Mouse (Mus musculus) lung, adult 18-20 months (tissue): ENCODE measurements at regions not wholly inside any gene's neighbourhood (a gene's known extent, or its start where the extent isn't known, plus 50 kb on each side); places are given as distances from the start of the nearest gene placed in this dataset.
"Not testable (repeated sequence)": the region's sequence is repeated elsewhere in the genome, so short reads cannot be mapped to it uniquely, and the experiment has no call there.

Source experiments
- DNase-seq, 2 experiments: peaks; one replicate each; pipeline ENCODE4 v3.0.0; 2022; ENCODE audit warnings: mixed read lengths in 2 of 2

DNA sequence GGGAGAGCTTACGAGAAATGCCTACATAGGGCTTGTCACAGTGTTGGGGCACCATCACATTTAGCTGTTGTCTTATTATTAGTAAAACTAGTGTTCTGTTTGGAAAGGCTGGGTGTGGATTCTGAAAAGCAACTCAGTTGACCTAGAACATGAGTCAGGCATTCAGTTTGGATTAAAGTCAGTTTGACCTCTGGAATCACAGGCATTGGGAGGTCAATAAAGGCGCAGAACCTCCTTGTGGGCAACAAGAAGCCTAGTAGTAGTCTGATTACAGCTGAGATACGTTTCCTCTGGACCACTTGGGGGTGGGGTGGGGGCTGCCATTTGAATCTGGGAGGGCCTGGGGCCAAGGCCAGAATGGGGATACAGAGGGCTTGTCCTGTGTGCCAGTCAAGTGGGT lies 52.1 kb upstream of the Map3k1 start:
- DNase-seq: no peak

DNA sequence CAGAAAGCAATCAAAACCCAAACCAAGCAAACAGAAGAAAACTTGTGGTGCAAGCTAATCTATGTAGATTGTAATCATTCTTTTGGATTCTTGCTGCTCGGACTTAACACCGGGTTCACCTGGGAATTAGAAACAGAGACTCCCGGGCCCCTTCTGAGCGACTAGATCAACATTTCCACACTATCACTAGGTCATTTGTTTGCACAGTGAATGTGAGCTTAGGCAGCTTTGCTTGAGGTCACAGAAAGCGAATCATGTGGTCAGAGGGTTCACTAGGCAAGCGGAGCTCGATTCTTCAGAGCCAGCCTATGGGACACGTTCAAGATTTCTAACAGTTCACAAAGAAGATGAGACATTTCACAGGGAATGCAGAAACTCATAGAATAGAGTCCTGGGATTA lies 53.5 kb upstream of the Map3k1 start:
- peak in 1 of 2 experiments; percentile 25 for DNase-seq

DNA sequence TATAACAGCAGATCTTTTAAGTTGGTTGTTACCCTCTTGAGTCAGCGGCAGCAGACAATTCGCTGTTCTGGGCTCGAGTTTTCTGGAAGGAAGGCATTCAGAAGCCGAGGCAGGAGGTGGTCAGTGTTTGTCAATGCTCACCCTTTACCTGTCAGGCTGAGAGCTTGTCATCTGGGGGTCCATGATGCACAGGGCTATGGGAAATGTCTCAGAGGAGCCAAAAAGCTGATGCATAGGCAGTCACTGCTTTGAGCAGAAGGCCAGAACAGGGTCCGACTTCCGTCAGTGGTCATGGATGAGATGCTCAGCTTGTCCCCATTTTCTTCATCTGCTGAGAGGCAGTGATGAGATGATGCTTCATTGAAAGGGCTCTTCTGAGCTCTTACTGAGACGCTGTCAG lies 57.2 kb upstream of the Map3k1 start:
- no peak for DNase-seq

DNA sequence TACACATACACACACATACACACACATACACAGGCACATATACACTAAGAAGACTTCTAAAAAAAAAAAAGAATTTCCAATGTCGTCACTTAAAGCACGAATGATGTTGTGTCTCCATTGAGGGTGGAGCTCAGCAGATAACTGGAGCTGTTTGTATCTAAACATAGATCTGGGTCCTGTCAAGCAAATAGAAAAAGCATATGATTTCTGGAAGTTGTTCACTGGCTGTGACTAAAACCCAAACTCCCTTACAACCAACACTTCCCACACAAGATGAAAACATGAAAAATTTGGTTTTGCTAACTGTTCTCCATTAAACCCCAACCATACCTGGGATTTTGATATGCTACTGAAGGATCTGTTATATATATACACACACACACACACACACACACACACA lies 58.5 kb upstream of the Map3k1 start:
- DNase-seq: no peak

DNA sequence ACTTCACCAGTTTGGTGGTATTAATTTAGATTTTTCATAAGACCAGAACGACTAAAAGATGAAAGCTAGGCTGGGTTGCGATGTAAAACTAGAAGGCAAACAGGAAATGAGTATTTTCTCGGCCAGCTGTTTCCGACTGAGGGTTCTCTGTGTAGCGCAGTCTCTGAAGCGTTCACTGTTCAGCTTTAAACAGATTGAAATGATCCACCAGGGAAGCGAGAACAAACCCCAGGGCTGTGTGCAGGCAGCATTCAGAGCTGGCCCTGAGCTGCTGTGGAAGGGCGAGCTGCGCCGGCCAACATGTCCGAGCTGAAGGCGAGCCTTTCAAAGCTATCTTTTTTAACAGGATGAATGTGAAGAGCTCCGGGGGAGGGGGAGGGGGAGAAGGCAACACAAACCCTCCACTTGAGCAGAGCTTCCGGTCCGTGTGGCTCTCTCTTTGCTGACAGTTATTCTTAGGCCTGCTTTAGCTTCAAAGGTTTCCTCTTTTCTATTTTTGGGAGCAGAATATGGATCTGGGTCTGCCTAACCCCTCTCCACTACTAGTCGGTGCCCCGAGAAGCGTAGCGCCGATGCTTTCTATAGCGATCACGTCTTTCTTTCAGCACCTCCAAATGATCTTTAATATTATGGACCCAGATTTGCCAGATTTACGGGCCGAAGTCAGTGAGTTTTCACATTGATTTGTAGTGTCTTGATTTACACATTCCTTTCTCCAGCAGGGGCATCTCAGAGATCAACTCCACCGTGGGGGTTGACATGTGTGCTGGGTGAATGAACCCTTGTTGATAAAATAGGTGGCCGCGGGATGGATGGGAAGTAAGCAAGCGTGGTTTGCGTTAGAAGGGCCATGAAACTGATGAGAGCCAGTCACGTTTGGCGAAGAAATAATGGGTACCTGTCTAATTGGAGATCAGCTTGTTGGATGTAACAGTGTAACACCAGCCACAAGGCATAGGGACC lies 59.3 kb upstream of the Map3k1 start:
- peak; percentile 22 to 25 for DNase-seq

DNA sequence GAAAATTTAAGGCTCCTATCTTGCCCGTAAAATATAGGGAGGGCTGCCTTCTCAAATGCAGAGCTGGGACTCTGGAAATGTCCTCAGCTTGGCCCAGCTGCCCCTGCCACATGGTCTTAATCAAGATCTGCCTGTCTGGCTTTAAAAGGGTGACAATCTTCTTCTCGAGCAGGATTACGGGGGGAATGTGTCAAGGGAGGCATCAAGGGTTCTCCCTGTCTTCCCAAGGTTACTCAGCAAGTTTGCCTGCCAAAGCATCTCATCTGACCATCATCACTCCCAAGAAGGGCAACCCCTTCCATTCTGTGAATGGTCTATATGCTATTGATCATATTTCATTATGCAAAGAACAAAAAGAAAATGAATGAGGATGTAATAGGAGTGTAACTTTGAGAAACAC lies 60.2 kb upstream of the Map3k1 start:
- no peak for DNase-seq

DNA sequence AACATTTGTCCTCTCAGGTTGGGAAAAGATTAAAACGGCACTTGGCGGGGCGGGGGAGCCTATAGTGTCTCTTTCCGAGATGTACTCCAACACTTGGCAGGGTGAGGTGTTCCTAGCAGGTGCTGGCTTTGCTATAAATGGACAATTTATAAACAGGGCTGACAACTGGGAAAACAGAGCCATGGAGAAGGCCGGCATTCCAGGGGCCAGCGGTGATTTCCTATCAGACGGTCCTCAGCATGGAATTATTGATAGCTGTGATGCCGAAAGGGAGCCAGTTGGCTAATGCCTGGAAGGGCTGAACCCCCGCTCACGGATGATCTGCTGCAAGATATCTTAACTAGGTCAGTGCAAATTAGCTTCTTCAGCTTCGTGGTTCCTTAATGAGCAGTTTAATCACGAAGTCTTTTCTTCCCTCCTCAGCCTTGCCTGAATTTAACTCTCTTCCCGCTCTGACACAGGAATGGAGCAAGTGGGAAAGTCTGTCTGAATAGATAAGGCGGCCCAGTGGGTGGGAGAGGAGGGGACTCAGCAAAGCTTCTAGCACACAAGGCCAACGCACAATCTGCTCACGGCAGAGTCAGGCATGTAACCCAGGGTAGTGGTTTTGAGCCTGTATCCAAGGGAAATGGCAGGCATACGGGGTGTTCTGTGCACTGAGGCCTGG lies 61.1 kb upstream of the Map3k1 start:
- DNase-seq: no peak

DNA sequence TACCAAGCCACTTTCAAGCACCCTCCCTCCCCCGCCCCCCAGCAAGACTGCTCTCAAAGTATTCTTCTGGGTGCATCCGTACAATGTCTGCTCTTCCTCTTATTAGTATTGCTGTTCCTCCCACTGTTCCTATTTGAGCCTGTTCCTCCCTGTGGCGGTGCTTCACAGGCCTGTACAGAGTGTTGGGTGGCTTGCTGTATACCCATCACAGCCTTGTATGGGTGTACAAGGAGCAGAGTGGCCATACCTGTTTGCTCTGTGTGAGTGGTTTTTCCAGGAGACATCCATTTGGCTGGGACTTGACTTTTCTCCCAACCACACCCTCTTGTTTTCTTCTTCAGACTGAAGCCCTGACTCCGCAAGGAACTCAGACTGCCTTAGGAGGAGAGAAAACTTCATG lies 61.7 kb upstream of the Map3k1 start:
- no peak for DNase-seq

DNA sequence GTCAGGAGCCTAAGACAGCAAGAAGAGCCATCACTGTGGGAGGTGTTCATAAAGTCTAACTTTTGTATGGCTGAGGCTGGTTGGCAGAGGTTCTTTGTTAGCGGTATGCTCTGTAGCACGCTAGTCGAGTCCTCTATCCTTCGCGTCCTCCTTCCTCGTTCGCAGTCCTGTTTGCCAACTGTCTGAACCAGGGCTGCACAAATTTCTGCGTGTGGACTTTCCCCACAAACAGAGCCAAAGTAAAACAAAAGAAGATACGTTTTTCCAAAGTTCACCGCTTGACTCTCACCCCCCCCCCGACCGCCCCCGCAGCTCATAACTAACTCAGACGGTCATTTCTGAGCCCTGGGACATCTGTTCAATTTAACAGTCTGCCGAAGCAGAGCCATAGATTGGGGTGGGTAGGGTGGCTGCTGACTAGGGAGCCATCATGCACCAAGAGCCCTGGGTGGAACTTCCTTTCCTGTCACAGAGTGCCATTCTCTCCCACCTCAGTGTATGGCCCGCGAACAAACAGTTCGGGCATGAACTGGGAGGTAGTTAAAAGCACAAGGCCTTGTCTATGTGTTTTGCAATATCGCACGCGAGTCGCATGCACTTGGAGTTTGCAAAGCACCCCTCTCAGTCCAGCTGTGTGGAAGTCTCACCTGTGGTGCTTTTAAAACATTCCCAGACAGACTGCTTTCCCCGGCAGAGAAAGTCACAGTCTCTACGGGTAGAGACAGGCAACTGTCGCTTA lies 63.0 kb upstream of the Map3k1 start:
- no peak for DNase-seq

DNA sequence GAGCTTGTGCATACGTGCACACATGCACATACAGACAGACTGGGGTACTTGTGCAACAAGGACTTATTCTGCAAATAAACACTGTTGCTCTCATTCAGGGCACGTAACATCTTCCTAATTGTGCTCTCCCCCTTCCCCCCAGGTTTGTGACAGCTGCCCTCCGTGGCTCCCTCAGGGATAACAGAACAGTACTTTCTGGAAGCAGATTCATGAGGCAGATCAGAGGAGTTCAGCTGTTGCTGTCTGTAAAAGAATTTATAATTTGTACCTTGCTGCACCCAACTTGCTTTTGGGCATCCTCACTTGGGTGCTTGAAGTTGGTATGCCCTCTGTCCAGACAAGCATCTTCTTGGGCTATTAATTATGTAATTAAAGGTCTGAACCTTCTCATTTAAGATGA lies 65.5 kb upstream of the Map3k1 start:
- no peak for DNase-seq

DNA sequence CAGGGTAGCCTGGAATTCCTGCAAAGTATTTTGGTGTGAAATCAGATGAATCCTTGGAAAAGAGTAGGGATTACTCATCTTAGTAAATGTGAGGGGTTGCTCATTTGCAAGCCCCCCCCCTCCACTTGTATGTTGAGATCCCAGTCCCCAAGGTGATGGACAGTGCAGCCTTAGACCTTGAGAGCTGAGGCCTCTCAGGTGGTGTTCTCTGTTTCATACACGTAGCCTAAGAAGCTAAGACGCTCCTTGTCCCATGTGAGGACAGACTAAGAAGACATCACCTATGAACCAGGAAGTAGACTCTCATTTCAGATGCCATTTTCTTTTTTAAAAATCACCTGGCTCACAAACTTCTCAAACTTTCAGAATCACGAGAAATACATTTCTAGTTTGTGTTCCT lies 67.6 kb upstream of the Map3k1 start:
- DNase-seq: no peak

DNA sequence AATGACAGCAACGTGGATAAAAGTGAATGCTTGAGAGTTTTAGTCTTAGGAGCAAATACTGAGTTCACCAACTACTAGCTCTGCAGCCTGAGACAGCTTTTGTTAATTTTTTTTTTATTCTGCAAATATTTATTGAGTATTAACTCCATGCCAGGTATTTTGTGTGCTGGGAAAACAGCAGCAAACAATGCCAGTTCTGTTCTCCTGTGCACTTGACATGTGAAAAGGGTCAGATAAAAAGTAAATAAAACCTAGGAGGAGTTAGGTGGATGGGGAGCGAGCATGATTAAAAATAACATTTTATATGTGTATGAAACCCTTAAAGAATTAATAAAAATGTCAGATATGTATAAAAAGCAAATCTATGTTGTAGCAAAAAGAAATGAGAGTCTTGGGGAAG lies 68.1 kb upstream of the Map3k1 start:
- peak in 1 of 2 experiments; percentile 18 for DNase-seq

DNA sequence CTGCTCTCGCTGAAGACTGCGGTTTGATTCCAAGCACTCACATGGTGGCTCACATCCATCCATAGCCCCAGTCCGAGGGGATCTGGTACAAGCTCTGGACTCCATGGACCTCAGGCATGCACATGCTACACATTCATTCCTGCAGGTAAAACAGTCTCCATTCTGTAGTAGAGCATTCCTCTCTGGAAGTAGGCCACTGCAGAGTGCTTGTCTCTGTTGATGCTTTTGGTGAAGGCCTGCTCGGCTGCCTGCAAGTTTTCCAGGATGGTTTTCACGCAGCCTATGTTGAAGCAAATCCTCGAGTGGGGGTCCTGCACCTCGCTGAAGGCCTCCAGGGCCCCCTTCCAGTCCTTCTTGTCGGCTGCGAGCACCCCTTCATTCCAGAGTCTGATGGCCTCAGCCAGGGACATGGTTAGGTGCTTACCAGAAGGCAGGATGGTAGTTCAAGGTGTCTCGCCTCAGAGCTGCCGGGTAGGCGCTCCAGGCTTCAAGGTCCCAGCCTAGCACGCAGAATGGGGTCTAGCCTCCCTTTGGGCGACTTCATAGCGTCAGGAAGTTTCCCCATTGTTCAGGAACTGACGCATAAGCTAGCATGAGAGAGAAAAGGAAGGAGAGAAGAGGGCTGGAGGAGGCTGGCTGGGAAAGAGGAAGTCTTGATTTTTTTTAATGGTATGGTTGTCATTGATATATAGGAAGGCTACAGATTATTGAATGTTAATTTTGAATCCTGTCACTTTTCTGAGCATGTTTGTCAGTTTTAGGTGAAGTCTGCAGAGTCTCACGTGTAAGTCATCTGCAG lies 75.2 kb upstream of the Map3k1 start:
- not testable (repeated sequence) for DNase-seq

DNA sequence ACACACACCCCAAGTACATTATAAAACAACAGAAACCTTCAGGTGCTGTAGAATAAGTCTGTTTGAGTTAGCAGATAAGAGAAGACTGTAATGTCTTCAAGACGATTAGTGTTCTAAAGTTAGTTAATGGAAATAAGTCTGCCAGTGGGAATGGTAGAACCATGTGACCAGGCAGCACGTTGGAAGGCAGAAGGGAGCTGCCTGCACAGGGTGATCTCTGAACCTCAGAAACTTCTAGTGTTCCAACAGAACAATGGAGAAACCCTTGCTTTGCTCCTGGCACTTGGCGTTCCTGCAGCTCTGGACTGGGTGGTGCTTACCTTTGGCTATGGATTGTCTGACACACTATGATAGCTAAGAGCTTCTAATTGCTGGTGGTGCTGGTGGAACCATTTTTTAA lies 82.0 kb upstream of the Map3k1 start:
- no peak for DNase-seq

DNA sequence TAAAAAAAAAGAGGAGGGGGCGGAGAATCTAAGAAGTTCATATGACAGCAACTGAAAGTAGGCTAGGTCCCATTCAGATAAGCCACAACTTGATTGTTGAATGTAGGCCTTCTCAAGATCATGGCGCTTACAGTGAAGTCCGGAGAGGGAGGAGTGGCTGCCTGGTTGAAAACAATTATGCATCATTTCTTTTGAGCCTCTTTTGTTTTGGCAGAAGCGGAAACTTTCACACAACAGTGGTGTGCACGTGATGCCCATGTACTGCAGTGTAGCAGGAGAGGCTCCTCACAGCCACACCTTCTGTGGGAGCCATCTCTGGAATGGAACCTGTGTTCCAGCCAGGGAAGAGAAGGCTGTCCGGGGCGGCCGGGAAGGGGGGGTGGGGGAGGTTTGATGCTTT lies 83.3 kb upstream of the Map3k1 start:
- DNase-seq: no peak

DNA sequence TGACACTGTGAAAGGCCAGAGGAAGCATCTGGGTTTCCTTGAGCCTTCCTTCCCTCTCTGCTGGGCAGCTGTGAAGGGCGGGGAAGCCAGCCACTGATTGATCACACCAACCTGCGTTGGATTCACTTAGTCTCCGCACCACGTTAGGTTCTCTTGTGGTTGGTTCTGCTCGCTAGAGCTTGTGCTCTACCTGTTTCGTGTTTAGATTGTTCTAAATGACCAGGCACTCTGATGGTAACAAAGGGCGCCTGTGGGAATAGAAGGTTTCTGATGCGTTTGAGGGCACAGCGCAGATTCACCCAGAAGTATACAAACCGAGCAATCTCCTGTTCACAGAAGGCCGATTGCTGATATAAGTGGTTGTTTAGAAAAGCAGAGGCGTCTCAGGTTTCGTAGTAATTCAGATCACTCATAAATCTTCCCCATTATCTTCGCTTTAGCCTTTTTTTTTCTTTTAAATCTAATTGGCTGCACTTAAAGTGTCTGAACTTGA lies 84.5 kb upstream of the Map3k1 start:
- DNase-seq: no peak

DNA sequence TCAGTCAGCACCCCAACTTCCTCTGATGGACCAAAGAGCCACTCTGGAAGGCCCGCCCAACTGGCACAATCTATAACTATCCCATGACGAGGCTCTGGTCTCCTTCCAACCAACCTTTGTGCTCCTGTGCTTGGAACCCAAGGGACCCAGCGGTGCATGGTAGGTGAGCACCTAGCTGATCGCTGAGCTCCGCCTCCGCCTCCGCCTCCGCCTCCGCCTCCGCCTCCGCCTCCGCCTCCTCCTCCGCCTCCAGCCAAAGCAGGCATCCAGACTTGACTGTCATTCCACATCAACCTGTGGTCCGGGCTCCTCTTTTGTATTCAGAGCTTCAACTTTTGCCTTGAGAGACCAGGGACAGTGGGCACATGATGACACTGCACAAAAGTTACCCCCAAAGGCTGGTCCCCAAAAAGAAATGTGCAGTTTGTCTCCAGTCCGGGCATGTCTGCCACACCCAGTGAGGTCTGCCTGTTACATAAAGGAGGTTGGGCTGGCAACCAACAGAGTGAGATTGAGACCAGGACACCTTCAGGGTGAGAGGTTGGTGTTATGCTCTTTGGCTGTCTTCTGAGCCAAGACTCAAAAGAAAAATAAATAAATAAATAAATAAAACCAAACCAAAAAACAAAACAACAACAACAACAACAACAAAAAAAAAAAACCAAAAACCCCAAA lies 86.1 kb upstream of the Map3k1 start:
- peak; percentile 37 to 45 for DNase-seq

DNA sequence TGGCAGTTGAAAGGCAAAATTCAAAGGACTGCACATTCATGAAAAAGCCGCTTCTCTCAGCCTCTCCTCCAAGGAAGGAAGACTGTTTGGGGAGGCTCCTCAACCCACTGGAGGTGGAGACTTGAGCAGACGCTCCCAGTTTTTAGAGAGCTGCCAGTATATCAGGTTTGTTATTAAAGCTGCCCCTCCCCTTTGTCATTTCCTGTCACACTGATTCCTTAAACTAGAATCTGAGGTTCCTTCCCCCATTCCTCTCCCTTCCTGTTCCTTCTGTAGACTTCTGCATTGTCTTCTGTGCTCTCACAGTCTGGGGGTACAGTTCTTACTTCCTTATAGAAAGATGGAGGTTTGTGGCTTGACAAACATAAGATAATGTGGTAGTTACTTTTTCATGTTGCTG lies 87.5 kb upstream of the Map3k1 start:
- DNase-seq: no peak

DNA sequence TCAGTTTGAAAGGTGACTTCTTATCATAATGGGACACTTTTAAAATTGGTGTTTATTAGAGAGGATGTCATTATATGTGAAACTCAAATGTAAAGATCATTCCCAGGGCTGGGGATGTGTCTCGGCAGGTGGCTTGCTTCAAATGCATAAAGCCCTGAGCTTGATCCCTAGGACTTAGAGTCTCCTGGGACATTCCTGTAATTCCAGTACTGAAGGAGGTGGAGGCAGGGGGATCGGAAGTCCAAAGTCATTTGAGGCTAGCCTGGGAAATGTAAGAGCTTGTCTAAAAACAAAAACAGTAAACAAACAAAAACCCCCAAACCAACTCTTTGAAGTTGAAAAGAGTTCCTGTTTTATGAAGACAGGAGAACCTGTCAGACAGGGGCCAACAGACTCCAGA lies 94.6 kb upstream of the Map3k1 start:
- DNase-seq: no peak

DNA sequence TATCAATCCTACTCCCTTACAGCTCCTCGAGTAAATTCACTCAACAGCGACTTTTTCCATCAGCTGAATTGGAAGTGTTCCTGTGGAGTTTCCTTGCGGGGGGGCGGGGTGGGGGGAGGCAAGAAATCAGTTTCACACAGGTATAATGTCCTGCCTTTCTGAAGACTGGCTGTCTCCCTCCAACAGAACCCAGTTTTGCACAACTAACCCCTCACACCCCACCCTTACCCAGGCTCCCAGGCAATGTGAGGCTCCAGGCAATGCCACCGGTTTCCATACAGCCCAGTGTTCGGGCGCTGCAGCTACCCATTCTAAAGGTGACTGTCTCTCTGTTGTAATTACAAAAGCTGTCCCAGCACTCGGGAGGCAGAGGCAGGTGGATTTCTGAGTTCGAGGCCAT lies 95.1 kb upstream of the Map3k1 start:
- no peak for DNase-seq

DNA sequence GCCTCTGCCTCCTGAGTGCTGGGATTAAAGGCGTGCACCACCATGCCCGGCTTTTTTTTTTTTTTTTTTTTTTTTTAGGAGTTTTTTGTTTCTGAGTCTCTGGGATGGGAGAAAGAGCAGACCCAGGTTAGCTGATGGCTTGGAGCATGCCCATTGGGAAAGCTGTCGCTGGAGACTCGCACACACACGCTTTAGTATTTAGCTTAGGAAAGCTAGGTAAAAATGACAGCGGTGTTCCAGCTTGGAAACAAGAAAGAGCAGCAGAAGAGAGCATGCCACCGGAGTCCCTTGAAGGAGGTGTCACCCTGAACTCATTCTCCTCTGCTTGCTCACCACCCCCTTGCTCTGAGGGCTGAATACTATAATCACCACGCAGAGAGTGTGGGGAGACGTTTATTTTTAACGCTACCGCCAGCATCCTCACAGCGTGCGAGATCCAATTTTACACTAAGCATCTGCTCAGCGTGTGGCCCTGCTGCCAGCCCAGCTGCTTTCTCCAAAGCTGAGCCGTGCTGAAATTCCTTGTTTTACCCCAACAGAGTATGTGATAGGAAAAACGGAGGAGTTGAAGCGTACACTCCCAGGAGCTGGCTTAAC lies 95.9 kb upstream of the Map3k1 start:
- DNase-seq: no peak
